Mouse (Mus musculus) brain, adult 10 weeks (tissue): ENCODE measurements around the gene Adcy5. TPM values are rescaled to one million over a fixed set of nuclear protein-coding genes. Genes with fewer than 3 reads are reported as not detected.

Experiments used
- polyA plus RNA-seq: library from polyadenylated mRNA; stranded (reverse); fragments of 350-450 nt; fragmentation: Illumina TruSeq; extraction: RNeasy Lipid Tissue Mini Kit (QIAGEN cat#74804); gene quantifications from one replicate; pipeline ENCODE4 v1.2.3, GENCODE M21; 2015; ENCODE audit warnings: low read depth, low replicate concordance

The Adcy5 gene
- 83.6 TPM for polyA plus RNA-seq

GRCm38 (mm10) chr16:35154641-35155390, at the start of gene Adcy5:
Gene Adcy5 (plus strand): TSS chr16:35154877.

Other genes starting within 250 kb of the Adcy5 start
- gene Hacd2, start 132.4 kb upstream of the Adcy5 start, polyA plus RNA-seq: 35.3 TPM
- 20.2 TPM for gene Sec22a, start 209.0 kb downstream of the Adcy5 start, polyA plus RNA-seq